ENCODE assay signal across 19 mouse cellular contexts in genomic region chr2:131132930-131133547, GRCm38 (mm10). TPM values are rescaled to one million over a fixed set of nuclear protein-coding genes. Genes with fewer than 3 reads are reported as not detected.
A peak's percentile ranks its signal among the peaks of the same experiment; 100 is the strongest.
DNase-seq lines count a peak whose midpoint lies in the region; ATAC-seq lines count a peak whose summit lies in the region.
"Had no signal": no experiment of that assay in that cellular context is flagged by ENCODE, and none has a peak within 500 bp of the region (broad histone marks: within the 10 kb centered on the region; RNA-seq: fewer than 3 reads in every experiment).

Gene Gm11037 (plus strand): TSS chr2:131133497.

- H3K36me3 ChIP-seq in hindbrain, embryonic 10.5 days: 0 out of 2 replicates have a peak, but pooled peaks cover 6% of the 10 kb centered on the region
- H3K36me3 ChIP-seq in hindbrain, embryonic 12.5 days: no peaks in the 10 kb centered on the region
- H3K36me3 ChIP-seq in midbrain, embryonic 10.5 days: no peaks in the 10 kb centered on the region
- no peaks in the 10 kb centered on the region for H3K36me3 ChIP-seq in midbrain, embryonic 14.5 days (ENCODE audit: control insufficient read depth, insufficient read depth, low read length)
- H3K36me3 ChIP-seq in heart, embryonic 13.5 days: peaks cover 22% of the 10 kb centered on the region
- no peaks in the 10 kb centered on the region for H3K36me3 ChIP-seq in liver, embryonic 13.5 days

- WGBS in hindbrain, embryonic 10.5 days: 86% methylated on average over 9 of the region's 9 CpGs
- 80% methylated on average over 9 of the region's 9 CpGs for WGBS in hindbrain, embryonic 12.5 days
- 88% methylated on average over 9 of the region's 9 CpGs for WGBS in midbrain, embryonic 10.5 days
- 83% methylated on average over 9 of the region's 9 CpGs for WGBS in midbrain, embryonic 14.5 days
- 81% methylated on average over 9 of the region's 9 CpGs for WGBS in heart, embryonic 13.5 days
- 84% methylated on average over 9 of the region's 9 CpGs for WGBS in liver, embryonic 13.5 days (ENCODE audit: insufficient replicate concordance)

- H3K4me3 ChIP-seq in hindbrain, embryonic 10.5 days: no peak within 1 kb of the TSS
- no peak within 1 kb of the TSS for H3K4me3 ChIP-seq in hindbrain, embryonic 12.5 days
- no peak within 1 kb of the TSS for H3K4me3 ChIP-seq in midbrain, embryonic 10.5 days
- H3K4me3 ChIP-seq in midbrain, embryonic 14.5 days (replicated peaks; ENCODE audit: low read depth, low read length): no peak within 1 kb of the TSS
- H3K4me3 ChIP-seq in heart, embryonic 13.5 days: no peak within 1 kb of the TSS
- no peak within 1 kb of the TSS for H3K4me3 ChIP-seq in liver, embryonic 13.5 days (replicated peaks)
- H3K4me3 ChIP-seq: forebrain, embryonic 10.5 days; myocyte had no signal

- DNase-seq in hindbrain, embryonic 10.5 days (ENCODE audit: low spot score): no peak
- no peak for DNase-seq in midbrain, embryonic 10.5 days (ENCODE audit: low spot score)
- no peak for DNase-seq in midbrain, embryonic 14.5 days
- no peak for DNase-seq in liver, embryonic 13.5 days
- DNase-seq in adrenal gland, postnatal 10 days: no peak
- DNase-seq: adrenal gland, postnatal 36 days; cerebellum, adult 18-20 months; embryo, embryonic 11 days; thymus, postnatal 36 days had no signal

- peaks cover 20% of the 10 kb centered on the region for H3K4me1 ChIP-seq in hindbrain, embryonic 10.5 days (replicated peaks)
- H3K4me1 ChIP-seq in hindbrain, embryonic 12.5 days: peaks cover 3% of the 10 kb centered on the region; the same call in 1 of the 2 replicates
- peaks cover 18% of the 10 kb centered on the region for H3K4me1 ChIP-seq in midbrain, embryonic 10.5 days
- H3K4me1 ChIP-seq in midbrain, embryonic 14.5 days (ENCODE audit: control insufficient read depth, insufficient read depth, low read length): no peaks in the 10 kb centered on the region
- H3K4me1 ChIP-seq in heart, embryonic 13.5 days: peaks cover 71% of the 10 kb centered on the region
- H3K4me1 ChIP-seq in liver, embryonic 13.5 days (replicated peaks): peaks cover 91% of the 10 kb centered on the region

- H3K4me2 ChIP-seq in hindbrain, embryonic 12.5 days (replicated peaks): no peak within 1 kb of the TSS
- no peak within 1 kb of the TSS for H3K4me2 ChIP-seq in midbrain, embryonic 14.5 days (ENCODE audit: low read length)
- no peak within 1 kb of the TSS for H3K4me2 ChIP-seq in heart, embryonic 13.5 days
- H3K4me2 ChIP-seq in liver, embryonic 13.5 days: no peak within 1 kb of the TSS

- H3K9me3 ChIP-seq in hindbrain, embryonic 10.5 days: no peaks in the 10 kb centered on the region
- no peaks in the 10 kb centered on the region for H3K9me3 ChIP-seq in hindbrain, embryonic 12.5 days (replicated peaks)
- no peaks in the 10 kb centered on the region for H3K9me3 ChIP-seq in midbrain, embryonic 10.5 days (replicated peaks)
- no peaks in the 10 kb centered on the region for H3K9me3 ChIP-seq in midbrain, embryonic 14.5 days (ENCODE audit: control insufficient read depth, low read length)
- no peaks in the 10 kb centered on the region for H3K9me3 ChIP-seq in heart, embryonic 13.5 days
- H3K9me3 ChIP-seq in liver, embryonic 13.5 days (replicated peaks): no peaks in the 10 kb centered on the region
- H3K9me3 ChIP-seq: forebrain, embryonic 10.5 days had no signal

- no peak within 1 kb of the TSS for H3K9ac ChIP-seq in hindbrain, embryonic 12.5 days
- no peak within 1 kb of the TSS for H3K9ac ChIP-seq in midbrain, embryonic 14.5 days (replicated peaks; ENCODE audit: low read length)
- no peak within 1 kb of the TSS; the same call in 1 of the 2 replicates for H3K9ac ChIP-seq in heart, embryonic 13.5 days
- peak within 1 kb of the TSS; percentile 81 for H3K9ac ChIP-seq in liver, embryonic 13.5 days

- H3K27ac ChIP-seq in hindbrain, embryonic 10.5 days: peak within 1 kb of the TSS; percentile 59; the same call in 1 of the 2 replicates
- no peak within 1 kb of the TSS for H3K27ac ChIP-seq in hindbrain, embryonic 12.5 days
- H3K27ac ChIP-seq in midbrain, embryonic 10.5 days (replicated peaks): peak within 1 kb of the TSS; percentile 64; the same call in 1 of the 2 replicates
- H3K27ac ChIP-seq in midbrain, embryonic 14.5 days (replicated peaks; ENCODE audit: low read depth, low read length): no peak within 1 kb of the TSS
- H3K27ac ChIP-seq in heart, embryonic 13.5 days (replicated peaks): peak within 1 kb of the TSS; percentile 84
- H3K27ac ChIP-seq in liver, embryonic 13.5 days: peak within 1 kb of the TSS; percentile 99

- ATAC-seq in hindbrain, embryonic 12.5 days (ENCODE audit: low FRiP score): no peak
- ATAC-seq in midbrain, embryonic 14.5 days (ENCODE audit: low FRiP score, low TSS enrichment): no peak
- ATAC-seq in heart, embryonic 13.5 days (ENCODE audit: extremely low read depth, insufficient number of reproducible peaks, low FRiP score, low TSS enrichment): no peak
- no peak for ATAC-seq in liver, embryonic 13.5 days (ENCODE audit: low read depth)
- ATAC-seq in monocyte, adult 5-6 weeks (replicated peaks; ENCODE audit: insufficient number of reproducible peaks, low FRiP score, low TSS enrichment, poor library complexity, severe bottlenecking): no peak
- ATAC-seq: hindbrain, embryonic 16.5 days; lung, postnatal 0 days had no signal

- peaks cover 9% of the 10 kb centered on the region for H3K27me3 ChIP-seq in hindbrain, embryonic 10.5 days (ENCODE audit: insufficient read depth, poor library complexity, severe bottlenecking)
- H3K27me3 ChIP-seq in hindbrain, embryonic 12.5 days: no peaks in the 10 kb centered on the region
- peaks cover 7% of the 10 kb centered on the region for H3K27me3 ChIP-seq in midbrain, embryonic 10.5 days (ENCODE audit: low read depth, poor library complexity, severe bottlenecking)
- H3K27me3 ChIP-seq in midbrain, embryonic 14.5 days (ENCODE audit: control insufficient read depth, insufficient read depth, low read length): no peaks in the 10 kb centered on the region
- no peaks in the 10 kb centered on the region for H3K27me3 ChIP-seq in heart, embryonic 13.5 days (replicated peaks)
- H3K27me3 ChIP-seq in liver, embryonic 13.5 days: 0 out of 2 replicates have a peak, but pooled peaks cover 3% of the 10 kb centered on the region

RNA-seq across cellular contexts. Expression of gene Gm11037, which starts in this region (rescaled TPM):
- not detected in 2 replicates for polyA plus RNA-seq in hindbrain, embryonic 10.5 days (2016; fragmentation: Nextera tagmentation; extraction: Ambion mirVana)
- not detected in 2 replicates for polyA plus RNA-seq in hindbrain, embryonic 12.5 days (2016; fragmentation: Nextera tagmentation; extraction: Ambion mirVana)
- not detected in 2 replicates for polyA plus RNA-seq in midbrain, embryonic 10.5 days (2016; fragmentation: Nextera tagmentation; extraction: Ambion mirVana)
- not detected in 2 replicates for polyA plus RNA-seq in midbrain, embryonic 14.5 days (2014; fragmentation: Nextera tagmentation; extraction: Ambion mirVana)
- not detected in 2 replicates for polyA plus RNA-seq in heart, embryonic 13.5 days (2015; fragmentation: Nextera tagmentation; extraction: Ambion mirVana)
- not detected in 2 replicates for polyA plus RNA-seq in liver, embryonic 13.5 days (2015; fragmentation: Nextera tagmentation; extraction: Ambion mirVana)
- total RNA-seq in adrenal gland, postnatal 10 days (2021): not detected
- total RNA-seq in monocyte, adult 5-6 weeks (2017): not detected in 3 replicates
- total RNA-seq: adrenal gland, postnatal 36 days; gastrocnemius, adult 8-10 months; layer of hippocampus, postnatal 14 days had no signal
- polyA plus RNA-seq: forebrain, embryonic 10.5 days; hindbrain, embryonic 16.5 days; lung, postnatal 0 days; myocyte; spleen, adult 2 months had no signal

Comparison
In these comparisons a context has a peak if more than half of its experiments do, and no peak if none do; other contexts are left out.
1. H3K27ac ChIP-seq: peak in hindbrain, embryonic 10.5 days (single experiment), midbrain, embryonic 10.5 days (single experiment), heart, embryonic 13.5 days (single experiment) and liver, embryonic 13.5 days (single experiment); none in hindbrain, embryonic 12.5 days (single experiment) and midbrain, embryonic 14.5 days (single experiment).